Mouse (Mus musculus): ENCODE measurements around the gene Gpx7. TPM values are rescaled to one million over a fixed set of nuclear protein-coding genes. Genes with fewer than 3 reads are reported as not detected.

Gene Gpx7
- polyA plus RNA-seq, 1 experiment from 2014 or later, result 52.8 TPM

- Histone ChIP-seq H3K27ac (ENCODE audit: low read depth, low read length) (peak overlapping the region; percentile 63), H3K4me3 (ENCODE audit: low read depth, low read length) (no peak overlapping the region), H3K9me3 (ENCODE audit: control insufficient read depth, low read length) (no peaks in the 10 kb centered on the region), H3K4me2 (replicated peaks; ENCODE audit: low read depth, low read length) (no peak overlapping the region), H3K9ac (ENCODE audit: low read depth, low read length) (no peak overlapping the region), H3K36me3 (ENCODE audit: control insufficient read depth, insufficient read depth, low read length) (no peaks in the 10 kb centered on the region), H3K27me3 (ENCODE audit: control insufficient read depth, insufficient read depth, low read length) (no peaks in the 10 kb centered on the region), H3K4me1 (replicated peaks; ENCODE audit: control insufficient read depth, insufficient read depth, low read length) (peaks cover 5% of the 10 kb centered on the region)
- ATAC-seq (ENCODE audit: low FRiP score) (peak; percentile 17; the same call in 1 of the 2 replicates), DNase-seq (ENCODE audit: low spot score) (no peak)
- WGBS, result 40% methylated on average over 2 of the region's 2 CpGs
Observed at GRCm38 (mm10) chr4:108431561-108431936, 24.8 kb upstream of the Gpx7 start.

GRCm38 (mm10) chr4:108430656-108431560, 24.1 kb upstream of the Gpx7 start:
- no peak overlapping the region; the same call in 1 of the 2 replicates for H3K9ac ChIP-seq (ENCODE audit: low read depth, low read length)
- peak; percentile 91 for ATAC-seq (ENCODE audit: low FRiP score)
- peak; percentile 74 for DNase-seq (ENCODE audit: low spot score)
- WGBS, result 35% methylated on average over 4 of the region's 4 CpGs
- H3K4me2 ChIP-seq (replicated peaks; ENCODE audit: low read depth, low read length), result 0 out of 2 replicates have a peak overlapping the region, but pooled peaks have one; percentile 5
- H3K4me3 ChIP-seq (ENCODE audit: low read depth, low read length), result no peak overlapping the region
- no peaks in the 10 kb centered on the region for H3K27me3 ChIP-seq (ENCODE audit: control insufficient read depth, insufficient read depth, low read length)
- no peaks in the 10 kb centered on the region for H3K36me3 ChIP-seq (ENCODE audit: control insufficient read depth, insufficient read depth, low read length)
- H3K4me1 ChIP-seq (replicated peaks; ENCODE audit: control insufficient read depth, insufficient read depth, low read length), result peaks cover 5% of the 10 kb centered on the region
- H3K9me3 ChIP-seq (ENCODE audit: control insufficient read depth, low read length), result no peaks in the 10 kb centered on the region
- H3K27ac ChIP-seq (ENCODE audit: low read depth, low read length), result peak overlapping the region; percentile 75

GRCm38 (mm10) chr4:108428341-108428721, 21.6 kb upstream of the Gpx7 start:
- no peaks in the 10 kb centered on the region for H3K36me3 ChIP-seq (ENCODE audit: control insufficient read depth, insufficient read depth, low read length)
- DNase-seq (ENCODE audit: low spot score), result no peak
- H3K9me3 ChIP-seq (ENCODE audit: control insufficient read depth, low read length), result no peaks in the 10 kb centered on the region
- H3K4me1 ChIP-seq (replicated peaks; ENCODE audit: control insufficient read depth, insufficient read depth, low read length), result peaks cover 5% of the 10 kb centered on the region
- no peak overlapping the region for H3K4me3 ChIP-seq (ENCODE audit: low read depth, low read length)
- no peak overlapping the region for H3K9ac ChIP-seq (ENCODE audit: low read depth, low read length)
- no peak overlapping the region for H3K4me2 ChIP-seq (replicated peaks; ENCODE audit: low read depth, low read length)
- 90% methylated on average over 6 of the region's 6 CpGs for WGBS
- H3K27ac ChIP-seq (ENCODE audit: low read depth, low read length), result no peak overlapping the region
- no peak for ATAC-seq (ENCODE audit: low FRiP score)
- H3K27me3 ChIP-seq (ENCODE audit: control insufficient read depth, insufficient read depth, low read length), result no peaks in the 10 kb centered on the region

GRCm38 (mm10) chr4:108427719-108428340, 21.1 kb upstream of the Gpx7 start:
- DNase-seq (ENCODE audit: low spot score) (no peak), ATAC-seq (ENCODE audit: low FRiP score) (no peak)
- Histone ChIP-seq H3K9ac (ENCODE audit: low read depth, low read length) (no peak overlapping the region), H3K4me1 (replicated peaks; ENCODE audit: control insufficient read depth, insufficient read depth, low read length) (peaks cover 5% of the 10 kb centered on the region), H3K27me3 (ENCODE audit: control insufficient read depth, insufficient read depth, low read length) (no peaks in the 10 kb centered on the region), H3K27ac (ENCODE audit: low read depth, low read length) (no peak overlapping the region), H3K4me3 (ENCODE audit: low read depth, low read length) (no peak overlapping the region), H3K4me2 (replicated peaks; ENCODE audit: low read depth, low read length) (no peak overlapping the region), H3K36me3 (ENCODE audit: control insufficient read depth, insufficient read depth, low read length) (no peaks in the 10 kb centered on the region), H3K9me3 (ENCODE audit: control insufficient read depth, low read length) (no peaks in the 10 kb centered on the region)
- WGBS, result 84% methylated on average over 11 of the region's 11 CpGs

- H3K4me3 ChIP-seq (ENCODE audit: low read depth, low read length), result no peak overlapping the region
- H3K27me3 ChIP-seq (ENCODE audit: control insufficient read depth, insufficient read depth, low read length), result no peaks in the 10 kb centered on the region
- no peaks in the 10 kb centered on the region for H3K9me3 ChIP-seq (ENCODE audit: control insufficient read depth, low read length)
- no peak overlapping the region for H3K4me2 ChIP-seq (replicated peaks; ENCODE audit: low read depth, low read length)
- no peaks in the 10 kb centered on the region for H3K36me3 ChIP-seq (ENCODE audit: control insufficient read depth, insufficient read depth, low read length)
- H3K4me1 ChIP-seq (replicated peaks; ENCODE audit: control insufficient read depth, insufficient read depth, low read length), result no peaks in the 10 kb centered on the region
- ATAC-seq (ENCODE audit: low FRiP score) (no peak), DNase-seq (ENCODE audit: low spot score) (no peak)
- no peak overlapping the region for H3K27ac ChIP-seq (ENCODE audit: low read depth, low read length)
- WGBS, result 94% methylated on average over 2 of the region's 2 CpGs
- no peak overlapping the region for H3K9ac ChIP-seq (ENCODE audit: low read depth, low read length)
Observed at GRCm38 (mm10) chr4:108424587-108424986, 17.8 kb upstream of the Gpx7 start.

GRCm38 (mm10) chr4:108407621-108408020, 860 bp upstream of the Gpx7 start:
- no peaks in the 10 kb centered on the region for H3K27me3 ChIP-seq (ENCODE audit: control insufficient read depth, insufficient read depth, low read length)
- no peak overlapping the region for H3K9ac ChIP-seq (ENCODE audit: low read depth, low read length)
- no peak overlapping the region for H3K27ac ChIP-seq (ENCODE audit: low read depth, low read length)
- no peaks in the 10 kb centered on the region for H3K9me3 ChIP-seq (ENCODE audit: control insufficient read depth, low read length)
- WGBS, result 33% methylated on average over 8 of the region's 8 CpGs
- peak; percentile 35 for DNase-seq (ENCODE audit: low spot score)
- no peak for ATAC-seq (ENCODE audit: low FRiP score)
- 0 out of 2 replicates have a peak overlapping the region, but pooled peaks have one; percentile 3 for H3K4me2 ChIP-seq (replicated peaks; ENCODE audit: low read depth, low read length)
- H3K4me1 ChIP-seq (replicated peaks; ENCODE audit: control insufficient read depth, insufficient read depth, low read length), result peaks cover 11% of the 10 kb centered on the region; the same call in 1 of the 2 replicates
- no peak overlapping the region for H3K4me3 ChIP-seq (ENCODE audit: low read depth, low read length)
- no peaks in the 10 kb centered on the region for H3K36me3 ChIP-seq (ENCODE audit: control insufficient read depth, insufficient read depth, low read length)

- H3K4me2 ChIP-seq (replicated peaks; ENCODE audit: low read depth, low read length), result peak overlapping the region; percentile 86
- H3K9me3 ChIP-seq (ENCODE audit: control insufficient read depth, low read length), result no peaks in the 10 kb centered on the region
- peak overlapping the region; percentile 74 for H3K9ac ChIP-seq (ENCODE audit: low read depth, low read length)
- ATAC-seq (ENCODE audit: low FRiP score) (peak; percentile 70), DNase-seq (ENCODE audit: low spot score) (peak; percentile 70)
- WGBS, result 2% methylated on average over 52 of the region's 52 CpGs
- H3K27ac ChIP-seq (ENCODE audit: low read depth, low read length), result peak overlapping the region; percentile 54; the same call in 1 of the 2 replicates
- no peaks in the 10 kb centered on the region for H3K27me3 ChIP-seq (ENCODE audit: control insufficient read depth, insufficient read depth, low read length)
- no peaks in the 10 kb centered on the region for H3K36me3 ChIP-seq (ENCODE audit: control insufficient read depth, insufficient read depth, low read length)
- peak overlapping the region; percentile 39 for H3K4me3 ChIP-seq (ENCODE audit: low read depth, low read length)
- peaks cover 11% of the 10 kb centered on the region; the same call in 1 of the 2 replicates for H3K4me1 ChIP-seq (replicated peaks; ENCODE audit: control insufficient read depth, insufficient read depth, low read length)
Observed at GRCm38 (mm10) chr4:108406138-108406860, 462 bp downstream of the Gpx7 start.

GRCm38 (mm10) chr4:108405766-108406137, 1.0 kb downstream of the Gpx7 start:
- H3K4me3 ChIP-seq (ENCODE audit: low read depth, low read length), result peak overlapping the region; percentile 39
- WGBS, result 66% methylated on average over 3 of the region's 3 CpGs

More at GRCm38 (mm10) chr4:108405766-108406137, 1.0 kb downstream of the Gpx7 start:
- Histone ChIP-seq H3K27ac (ENCODE audit: low read depth, low read length) (no peak overlapping the region), H3K9ac (ENCODE audit: low read depth, low read length) (peak overlapping the region; percentile 74), H3K36me3 (ENCODE audit: control insufficient read depth, insufficient read depth, low read length) (no peaks in the 10 kb centered on the region), H3K4me1 (replicated peaks; ENCODE audit: control insufficient read depth, insufficient read depth, low read length) (peaks cover 11% of the 10 kb centered on the region; the same call in 1 of the 2 replicates), H3K4me2 (replicated peaks; ENCODE audit: low read depth, low read length) (peak overlapping the region; percentile 86), H3K27me3 (ENCODE audit: control insufficient read depth, insufficient read depth, low read length) (no peaks in the 10 kb centered on the region), H3K9me3 (ENCODE audit: control insufficient read depth, low read length) (no peaks in the 10 kb centered on the region)
- peak; percentile 38 for ATAC-seq (ENCODE audit: low FRiP score)
- DNase-seq (ENCODE audit: low spot score), result peak; percentile 27
